Mouse (Mus musculus) bone marrow macrophage, adult 2 months (primary cell): ENCODE measurements around the gene Galnt7. TPM values are rescaled to one million over a fixed set of nuclear protein-coding genes. Genes with fewer than 3 reads are reported as not detected.
"Not testable (repeated sequence)": the region's sequence is repeated elsewhere in the genome, so short reads cannot be mapped to it uniquely, and the experiment has no call there.

Experiments used
- H3K27ac ChIP-seq: 2 replicates; pipeline ENCODE4 v1.5.1; 2012; ENCODE audit warnings: low read depth, low read length; ENCODE audit not compliant: insufficient read depth
- H3K4me1 ChIP-seq: 2 replicates; pipeline ENCODE4 v1.6.1; 2012; ENCODE audit warnings: low read length; ENCODE audit not compliant: control insufficient read depth, insufficient read depth
- H3K4me3 ChIP-seq: 2 replicates; pipeline ENCODE4 v1.5.1; 2012; ENCODE audit warnings: mild to moderate bottlenecking, low read length, moderate library complexity; ENCODE audit not compliant: insufficient read depth
- CTCF ChIP-seq: IDR thresholded peaks from 2 replicates; pipeline ENCODE4 v1.5.1; 2012; ENCODE audit warnings: low read depth, mild to moderate bottlenecking, low read length, moderate library complexity
- POLR2A ChIP-seq: IDR thresholded peaks from 2 replicates; pipeline ENCODE4 v1.6.1; 2012; ENCODE audit warnings: mild to moderate bottlenecking, low read depth, low read length, borderline replicate concordance
- polyA plus RNA-seq: library from polyadenylated mRNA; stranded (reverse); fragments of >200 nt; gene quantifications from 2 replicates; pipeline ENCODE4 v1.2.4, GENCODE M21; 2012; ENCODE audit not compliant: missing spikeins, insufficient read depth, insufficient read length

Galnt7 gene
- polyA plus RNA-seq, 1 experiment = 24.7 TPM

DNA sequence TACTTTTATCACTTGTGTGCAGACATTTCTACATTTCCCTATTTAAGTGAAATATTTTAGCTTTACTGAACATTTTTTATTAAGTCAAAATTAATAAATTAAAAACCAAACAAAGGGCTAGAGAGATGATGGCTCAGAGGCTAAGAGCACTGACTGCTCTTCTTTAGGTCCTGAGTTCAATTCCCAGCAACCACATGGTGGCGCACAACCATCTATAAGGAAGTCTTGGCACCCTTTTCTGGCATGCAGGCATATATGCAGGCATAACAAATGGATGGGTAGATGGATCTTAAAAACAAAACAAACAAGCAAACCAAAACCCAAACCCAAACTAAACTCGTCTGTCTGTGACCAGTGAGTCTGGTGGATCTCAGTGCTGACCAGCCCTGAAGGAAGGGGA, 120.6 kb downstream of the Galnt7 start:
- H3K27ac ChIP-seq = no peak overlapping the region
- TF ChIP-seq POLR2A (no peak), CTCF (no peak)
- H3K4me1 ChIP-seq = peaks cover 11% of the 10 kb centered on the region

DNA sequence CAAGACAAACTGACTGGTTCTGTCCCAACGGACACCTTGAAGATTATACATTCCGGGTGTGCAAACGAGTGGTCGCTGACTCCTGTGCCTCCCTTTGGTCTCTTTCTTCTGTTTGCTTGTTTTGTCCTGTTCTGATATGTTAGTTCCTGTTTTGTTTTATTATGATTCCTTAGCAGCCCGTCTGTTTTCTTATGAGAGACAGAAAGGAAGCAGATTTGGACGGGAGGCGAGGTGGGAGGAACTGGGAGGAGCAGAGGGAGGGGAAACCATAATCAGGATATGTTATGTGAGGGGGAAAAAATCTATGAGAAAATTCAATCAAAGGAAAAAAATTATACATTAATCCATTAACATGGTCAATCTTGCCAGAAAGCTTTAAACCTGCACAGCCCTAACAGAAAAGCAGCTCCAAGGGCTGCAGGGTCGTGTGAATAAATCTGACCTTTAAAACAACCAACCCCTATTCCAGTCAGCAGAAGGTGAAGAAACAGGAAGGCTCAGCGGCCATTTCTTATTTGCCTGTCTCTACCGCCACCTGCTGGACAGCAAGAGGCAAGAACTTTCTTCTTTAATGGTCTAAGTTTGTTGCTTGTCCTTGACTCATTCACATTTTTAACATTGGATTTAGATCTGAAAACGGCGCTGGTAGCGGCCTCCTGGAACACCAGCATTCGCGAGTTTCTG, 122.0 kb downstream of the Galnt7 start:
- H3K27ac ChIP-seq = peak overlapping the region; percentile 86

More for the DNA sequence above, 120.6 kb downstream of the Galnt7 start:
- no peak overlapping the region for H3K4me3 ChIP-seq

DNA sequence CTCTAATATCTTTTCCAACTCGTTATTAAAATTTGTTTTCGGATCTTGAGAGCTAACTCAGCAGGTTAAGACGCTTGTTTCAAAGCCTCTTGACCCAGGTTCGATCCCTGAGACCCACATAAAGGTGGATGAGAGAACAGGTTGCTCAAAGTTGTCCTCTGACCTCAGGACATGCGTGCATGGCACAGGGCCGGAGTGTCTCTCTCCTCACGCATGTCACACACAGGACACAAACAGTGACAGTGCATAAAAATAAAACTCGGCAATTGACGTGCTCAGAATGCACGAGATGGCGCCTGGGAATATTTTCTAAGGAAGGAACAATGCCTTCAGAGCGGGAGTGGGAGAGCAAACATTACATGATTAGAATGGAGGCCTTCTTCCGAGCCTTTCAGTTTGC, 122.6 kb downstream of the Galnt7 start:
- peak overlapping the region; percentile 86 for H3K27ac ChIP-seq
- TF ChIP-seq POLR2A = no peak
- TF ChIP-seq CTCF = no peak
- peaks cover 11% of the 10 kb centered on the region for H3K4me1 ChIP-seq
- peak overlapping the region; percentile 15; the same call in 1 of the 2 replicates for H3K4me3 ChIP-seq

More for the DNA sequence above, 122.0 kb downstream of the Galnt7 start:
- Histone ChIP-seq H3K4me3 (peak overlapping the region; percentile 15), H3K4me1 (peaks cover 11% of the 10 kb centered on the region)
- TF ChIP-seq CTCF = no peak; the same call in 1 of the 2 replicates
- no peak for TF ChIP-seq POLR2A

DNA sequence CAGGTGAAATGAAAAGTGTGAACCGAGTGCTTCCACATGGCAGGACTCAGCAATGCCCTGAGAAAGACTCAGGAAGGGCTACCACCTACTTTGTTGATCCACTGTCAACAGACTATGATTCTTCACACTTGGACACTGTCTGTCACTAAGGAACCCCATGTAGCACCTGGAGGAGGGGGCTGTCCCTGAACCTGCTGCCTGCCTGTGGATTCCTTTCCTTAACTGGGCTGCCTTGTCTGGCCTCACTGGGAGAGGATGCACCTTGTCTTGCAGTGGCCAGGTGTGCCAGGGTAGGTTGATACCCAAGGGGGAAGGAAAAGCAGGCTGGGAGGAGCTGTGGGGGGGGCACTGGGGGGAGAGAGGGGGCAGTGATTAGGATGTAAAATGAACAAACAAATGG, 124.8 kb downstream of the Galnt7 start:
- Histone ChIP-seq H3K4me3 (no peak overlapping the region), H3K27ac (no peak overlapping the region), H3K4me1 (peaks cover 11% of the 10 kb centered on the region)
- no peak for TF ChIP-seq POLR2A
- no peak for TF ChIP-seq CTCF

DNA sequence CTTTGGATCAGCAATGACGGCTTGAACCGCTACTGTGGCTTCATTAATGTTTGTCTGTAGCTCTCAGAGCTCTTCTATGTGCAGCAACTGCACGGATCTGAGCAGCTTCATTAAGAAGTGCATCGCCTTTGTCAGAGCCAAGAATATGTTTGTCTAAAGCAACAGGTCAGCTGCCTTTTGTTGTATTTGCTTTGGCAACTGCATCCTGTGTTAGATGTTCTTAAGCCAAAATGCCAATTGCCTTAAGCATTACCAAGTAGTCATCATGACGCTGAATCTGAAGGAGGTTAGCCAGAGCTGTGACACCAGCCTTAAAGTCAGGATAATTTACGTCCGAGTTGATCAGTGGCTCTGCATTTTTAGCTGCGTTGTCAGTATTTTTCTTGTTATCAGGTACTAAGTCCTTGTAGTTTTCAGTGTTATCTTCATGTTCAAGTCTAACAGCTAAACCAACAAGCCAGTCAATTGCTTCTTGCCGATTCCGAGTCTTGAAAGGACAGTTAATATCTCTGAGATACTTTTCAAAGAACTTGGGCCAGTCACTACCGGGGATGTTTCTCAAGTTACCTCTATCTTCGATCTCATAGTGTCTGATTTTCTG, 132.5 kb downstream of the Galnt7 start:
- TF ChIP-seq POLR2A (no peak), CTCF (no peak)
- H3K4me3 ChIP-seq = no peak overlapping the region
- H3K27ac ChIP-seq = no peak overlapping the region
- no peaks in the 10 kb centered on the region for H3K4me1 ChIP-seq

DNA sequence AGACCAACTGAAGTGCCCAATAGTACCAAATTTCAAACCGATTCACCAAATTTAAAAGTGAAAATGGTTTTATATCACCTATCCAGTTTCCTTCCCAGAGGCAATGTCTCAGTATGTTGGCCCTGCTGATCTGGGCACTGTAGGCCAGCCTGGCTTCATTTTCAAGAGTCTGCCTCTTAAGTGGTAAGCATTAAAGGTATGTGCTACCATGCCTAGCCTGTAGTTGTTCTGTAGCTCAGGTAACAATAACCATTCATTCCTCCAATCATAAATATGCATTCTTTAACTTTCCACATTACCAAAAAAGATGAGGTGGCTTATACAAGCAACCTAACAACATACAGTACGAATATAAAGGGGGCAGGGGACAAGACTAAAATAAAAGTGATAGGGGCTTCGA, 135.1 kb downstream of the Galnt7 start:
- no peak for TF ChIP-seq CTCF
- no peak for TF ChIP-seq POLR2A
- no peak overlapping the region for H3K4me3 ChIP-seq
- H3K27ac ChIP-seq = no peak overlapping the region
- peaks cover 2% of the 10 kb centered on the region; the same call in 1 of the 2 replicates for H3K4me1 ChIP-seq

DNA sequence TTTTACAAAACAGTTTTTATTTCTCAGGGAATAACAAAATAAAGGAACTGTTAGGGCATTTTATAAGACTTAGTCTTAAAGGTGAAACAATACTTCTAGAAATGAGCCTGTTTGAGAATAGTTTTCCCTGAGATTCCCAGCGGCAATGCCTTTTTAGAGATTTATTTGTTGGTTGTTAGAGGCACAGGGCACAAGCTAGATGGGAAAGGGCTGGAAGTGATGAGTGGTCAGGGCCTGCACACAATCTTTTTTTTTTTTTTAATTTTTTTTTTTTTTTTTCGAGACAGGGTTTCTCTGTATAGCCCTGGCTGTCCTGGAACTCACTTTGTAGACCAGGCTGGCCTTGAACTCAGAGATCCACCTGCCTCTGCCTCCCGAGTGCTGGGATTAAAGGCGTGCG, 136.1 kb downstream of the Galnt7 start:
- not testable (repeated sequence) for H3K4me1 ChIP-seq, H3K4me3 ChIP-seq, H3K27ac ChIP-seq

DNA sequence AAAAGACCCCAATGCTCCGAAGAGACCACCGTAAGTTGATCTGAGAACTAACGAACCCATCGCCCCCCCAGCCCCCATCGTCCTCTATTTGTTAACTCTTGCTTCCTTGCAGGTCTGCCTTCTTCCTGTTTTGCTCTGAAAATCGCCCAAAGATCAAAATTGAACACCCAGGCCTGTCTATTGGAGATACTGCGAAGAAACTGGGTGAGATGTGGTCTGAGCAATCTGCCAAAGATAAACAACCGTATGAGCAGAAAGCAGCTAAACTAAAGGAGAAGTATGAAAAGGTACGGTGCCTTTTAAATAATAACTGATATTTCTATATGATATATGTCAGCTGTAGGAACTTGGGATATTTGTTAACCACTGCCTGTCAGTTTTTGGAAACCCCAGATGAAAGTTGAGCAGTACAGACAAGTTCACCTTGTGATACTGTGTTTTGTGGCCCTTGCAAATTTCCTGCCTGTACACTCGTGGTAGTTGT, 139.6 kb downstream of the Galnt7 start:
- not testable (repeated sequence) for H3K4me1 ChIP-seq
- Histone ChIP-seq H3K4me3 (peak overlapping the region; percentile 71), H3K27ac (peak overlapping the region; percentile 69)

DNA sequence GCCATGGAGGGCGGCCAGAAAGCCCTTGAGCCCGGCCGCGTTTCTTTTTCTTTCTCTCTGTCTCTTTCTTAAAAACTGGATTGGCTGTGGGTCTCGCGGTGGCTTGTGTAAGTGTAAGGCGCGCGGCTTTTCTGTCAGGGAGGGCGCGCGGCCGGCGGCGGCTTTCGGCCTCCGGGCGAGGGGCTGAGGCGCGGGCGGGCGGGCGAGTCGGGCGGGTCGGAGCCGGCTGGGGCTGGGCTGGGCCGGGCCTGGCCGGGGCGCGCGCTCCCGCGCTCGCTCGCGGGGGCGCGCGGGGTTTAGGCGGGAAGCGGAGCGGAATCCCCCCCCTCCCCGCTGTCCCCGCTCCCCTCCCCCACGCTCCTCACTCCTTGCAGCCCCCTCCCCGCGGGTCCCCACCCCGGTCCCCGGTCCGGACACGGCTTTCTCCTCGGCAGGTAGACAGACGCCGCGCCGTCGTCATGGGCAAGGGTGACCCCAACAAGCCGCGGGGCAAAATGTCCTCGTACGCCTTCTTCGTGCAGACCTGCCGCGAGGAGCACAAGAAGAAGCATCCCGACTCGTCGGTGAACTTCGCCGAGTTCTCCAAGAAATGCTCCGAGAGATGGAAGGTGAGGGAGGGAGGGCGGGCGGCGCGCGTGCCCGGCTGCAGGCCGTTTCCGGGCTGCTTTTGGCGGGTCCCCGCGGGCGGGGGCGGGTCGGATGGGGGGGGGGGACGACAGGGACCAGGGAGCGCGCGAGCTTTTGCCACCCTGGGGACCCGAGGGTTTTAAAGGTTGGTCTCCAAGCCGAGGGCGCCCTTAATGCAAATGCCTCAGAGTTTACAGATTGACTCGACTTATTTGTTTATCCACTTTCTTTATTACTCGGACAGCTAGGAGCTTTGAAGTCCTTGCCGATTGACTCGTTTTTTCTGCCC, 140.4 kb downstream of the Galnt7 start:
- peak overlapping the region; percentile 90 for H3K4me3 ChIP-seq
- peak overlapping the region; percentile 93 for H3K27ac ChIP-seq
- TF ChIP-seq POLR2A = no peak
- TF ChIP-seq CTCF = no peak
- peaks cover 7% of the 10 kb centered on the region for H3K4me1 ChIP-seq
